Mouse (Mus musculus) liver, embryonic 11.5 days (tissue): ENCODE measurements around the gene Kcne1. TPM values are rescaled to one million over a fixed set of nuclear protein-coding genes. Genes with fewer than 3 reads are reported as not detected.

Source experiments
- ATAC-seq: fragments of 200-750 bp; cut with Nextera tagmentation; replicated peaks from 2 replicates; pipeline ENCODE4 v1.8.0; 2017; ENCODE audit warnings: moderate number of reproducible peaks, mild to moderate bottlenecking, moderate TSS enrichment, moderate library complexity; ENCODE audit not compliant: low FRiP score
- DNase-seq: peaks from one replicate; pipeline ENCODE4 v3.0.0-alpha.2; 2017; ENCODE audit warnings: low spot score
- H3K27ac ChIP-seq: fragments of 300-500 bp; sonication (generic); 2 replicates; pipeline ENCODE4 v1.5.1; 2014; ENCODE audit warnings: mild to moderate bottlenecking, low read depth, low read length, control low read depth
- H3K27me3 ChIP-seq: fragments of 300-500 bp; sonication (generic); replicated peaks from 2 replicates; pipeline ENCODE4 v1.6.1; 2014; ENCODE audit warnings: low read length, mixed read lengths; ENCODE audit not compliant: control insufficient read depth, insufficient read depth
- H3K36me3 ChIP-seq: fragments of 300-500 bp; sonication (generic); 2 replicates; pipeline ENCODE4 v1.6.1; 2014; ENCODE audit warnings: mild to moderate bottlenecking, low read length, moderate library complexity, mixed read lengths; ENCODE audit not compliant: control insufficient read depth, insufficient read depth
- H3K4me1 ChIP-seq: fragments of 300-500 bp; sonication (generic); replicated peaks from 2 replicates; pipeline ENCODE4 v1.6.1; 2014; ENCODE audit warnings: low read length, mixed read lengths; ENCODE audit not compliant: control insufficient read depth, insufficient read depth
- H3K4me2 ChIP-seq: fragments of 300-500 bp; sonication (generic); 2 replicates; pipeline ENCODE4 v1.6.1; 2014; ENCODE audit warnings: mild to moderate bottlenecking, control low read depth, moderate library complexity
- H3K4me3 ChIP-seq: fragments of 300-500 bp; sonication (generic); 2 replicates; pipeline ENCODE4 v1.5.1; 2014; ENCODE audit warnings: low read depth, low read length, control low read depth
- H3K9ac ChIP-seq: fragments of 300-500 bp; sonication (generic); 2 replicates; pipeline ENCODE4 v1.6.1; 2014; ENCODE audit warnings: low read depth, low read length, control low read depth
- H3K9me3 ChIP-seq: fragments of 300-500 bp; sonication (generic); 2 replicates; pipeline ENCODE4 v1.6.1; 2016; ENCODE audit warnings: low read length, inconsistent platforms, mixed read lengths; ENCODE audit not compliant: control insufficient read depth
- WGBS: fragments of 180-500 bp; shearing (Covaris S2); extraction: QIAGEN DNeasy Blood & Tissue Kit; methylation state at CpG from one replicate; pipeline ENCODE4 v1.1.7; 2014; 5-methylcytosine and 5-hydroxymethylcytosine counted together
- polyA plus RNA-seq: library from polyadenylated mRNA; unstranded; fragments of >200 nt; fragmentation: Nextera tagmentation; extraction: Ambion mirVana; gene quantifications from 2 replicates; pipeline ENCODE4 v1.2.1, GENCODE M21; 2014

Gene Kcne1
- polyA plus RNA-seq, 1 experiment from 2014 or later = not detected

DNA sequence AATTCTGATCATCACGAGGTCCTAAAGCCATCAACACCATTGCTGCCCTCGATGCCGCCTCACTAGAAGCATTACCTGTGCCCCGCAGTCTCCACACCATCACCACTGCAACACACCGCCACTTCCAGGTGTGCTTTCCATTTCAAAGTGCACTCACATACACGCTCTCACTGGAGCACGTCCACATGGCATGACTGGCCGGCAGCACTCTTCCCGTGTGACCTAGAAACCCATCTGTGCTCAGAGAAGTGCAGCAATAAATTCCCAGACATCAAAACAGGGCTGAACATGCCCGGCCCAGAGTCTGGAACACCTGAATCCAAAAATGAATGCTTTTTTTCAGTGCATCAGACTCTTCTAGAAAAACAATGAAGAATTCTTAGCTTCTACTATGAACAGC, 31.4 kb downstream of the Kcne1 start:
- H3K9me3 ChIP-seq = no peaks in the 10 kb centered on the region
- H3K4me1 ChIP-seq = peaks cover 8% of the 10 kb centered on the region; the same call in 1 of the 2 replicates
- H3K4me2 ChIP-seq = no peak overlapping the region
- H3K27ac ChIP-seq = no peak overlapping the region
- WGBS = 86% methylated on average over 10 of the region's 10 CpGs
- no peak overlapping the region for H3K9ac ChIP-seq
- no peak overlapping the region for H3K4me3 ChIP-seq
- H3K36me3 ChIP-seq = no peaks in the 10 kb centered on the region
- ATAC-seq = no peak
- DNase-seq = no peak
- no peaks in the 10 kb centered on the region for H3K27me3 ChIP-seq

DNA sequence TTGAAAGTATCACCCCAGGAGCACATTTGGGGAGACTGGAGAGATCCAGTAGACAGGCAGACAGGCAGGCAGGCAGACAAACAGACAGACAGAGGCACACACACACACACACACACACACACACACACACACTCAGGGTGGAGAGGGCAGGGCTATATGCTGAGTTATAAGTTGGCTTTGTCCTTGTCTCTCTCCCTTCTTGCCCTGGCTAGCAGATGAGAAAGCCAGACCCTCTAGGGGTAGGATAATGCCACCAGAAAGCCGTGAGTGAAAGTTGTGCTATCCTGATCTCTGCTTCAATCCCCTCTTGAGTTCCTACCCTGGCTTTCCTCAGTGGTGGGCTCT, 34.2 kb downstream of the Kcne1 start:
- ATAC-seq = no peak
- WGBS = 36% methylated on average over 1 of the region's 1 CpGs
- Histone ChIP-seq H3K4me2 (no peak overlapping the region), H3K27me3 (no peaks in the 10 kb centered on the region), H3K4me1 (peaks cover 3% of the 10 kb centered on the region; the same call in 1 of the 2 replicates), H3K9ac (no peak overlapping the region), H3K27ac (no peak overlapping the region), H3K9me3 (no peaks in the 10 kb centered on the region), H3K4me3 (no peak overlapping the region), H3K36me3 (no peaks in the 10 kb centered on the region)
- DNase-seq = no peak

- Histone ChIP-seq H3K27me3 (no peaks in the 10 kb centered on the region), H3K9ac (no peak overlapping the region), H3K27ac (no peak overlapping the region), H3K4me1 (no peaks in the 10 kb centered on the region), H3K9me3 (no peaks in the 10 kb centered on the region), H3K36me3 (no peaks in the 10 kb centered on the region), H3K4me2 (no peak overlapping the region), H3K4me3 (no peak overlapping the region)
- DNase-seq (no peak), ATAC-seq (no peak)
- 60% methylated on average over 7 of the region's 7 CpGs for WGBS
Observed at GRCm38 (mm10) chr16:92324309-92325061, 34.8 kb downstream of the Kcne1 start.

DNA sequence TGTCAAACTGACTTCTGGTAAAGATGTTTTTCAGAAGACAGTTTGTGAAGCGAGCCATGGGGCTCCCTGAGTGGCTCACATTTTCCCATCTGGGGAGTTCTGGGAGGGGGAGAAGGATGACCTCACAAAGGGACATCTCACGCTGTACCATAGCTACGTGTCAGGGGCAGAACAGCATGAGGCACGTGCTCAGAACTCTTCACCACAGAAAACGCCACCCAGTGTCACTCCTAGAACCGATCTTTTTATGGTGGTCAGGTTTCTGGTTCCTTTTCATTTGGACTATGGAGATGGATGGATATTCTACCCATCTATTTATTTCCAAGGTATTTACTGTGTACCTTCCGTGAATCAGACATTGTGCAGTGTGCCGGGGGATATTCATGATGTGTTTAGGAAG, 37.9 kb downstream of the Kcne1 start, which contains the start of gene Fam243:
Gene Fam243, minus strand, starts transcription at position 101 of the 400 bp plus-strand sequence.
- H3K4me2 ChIP-seq = no peak within 1 kb of the TSS
- no peak within 1 kb of the TSS for H3K27ac ChIP-seq
- no peak within 1 kb of the TSS for H3K9ac ChIP-seq
- no peaks in the 10 kb centered on the region for H3K27me3 ChIP-seq
- no peaks in the 10 kb centered on the region for H3K4me1 ChIP-seq
- ATAC-seq = no peak
- no peak within 1 kb of the TSS for H3K4me3 ChIP-seq
- no peaks in the 10 kb centered on the region for H3K9me3 ChIP-seq
- H3K36me3 ChIP-seq = no peaks in the 10 kb centered on the region
- WGBS = 92% methylated on average over 8 of the region's 8 CpGs
- no peak for DNase-seq

DNA sequence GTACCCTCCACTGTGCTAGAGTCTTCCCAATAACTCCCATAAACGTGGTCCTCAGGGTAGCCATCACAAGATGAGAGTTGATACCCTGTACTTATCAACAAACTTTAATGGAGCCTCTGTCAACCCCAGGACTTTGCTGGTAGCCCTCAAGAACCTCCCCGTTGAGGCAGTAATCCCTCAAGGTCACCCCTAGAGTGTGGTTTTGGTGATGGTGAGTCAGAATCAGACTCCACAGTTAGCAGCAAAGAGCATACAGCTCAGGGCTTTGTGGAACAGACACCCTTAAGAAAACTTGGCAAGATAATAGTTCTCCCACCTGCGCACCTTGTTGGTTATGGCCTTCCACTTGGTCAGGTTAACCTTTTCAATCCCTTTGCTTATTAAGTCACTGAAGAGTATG, 38.9 kb downstream of the Kcne1 start:
- Histone ChIP-seq H3K27ac (no peak overlapping the region), H3K36me3 (no peaks in the 10 kb centered on the region), H3K4me1 (no peaks in the 10 kb centered on the region), H3K4me2 (no peak overlapping the region), H3K4me3 (no peak overlapping the region), H3K27me3 (no peaks in the 10 kb centered on the region), H3K9me3 (no peaks in the 10 kb centered on the region), H3K9ac (no peak overlapping the region)
- ATAC-seq = no peak
- WGBS = 78% methylated on average over 3 of the region's 3 CpGs
- no peak for DNase-seq

DNA sequence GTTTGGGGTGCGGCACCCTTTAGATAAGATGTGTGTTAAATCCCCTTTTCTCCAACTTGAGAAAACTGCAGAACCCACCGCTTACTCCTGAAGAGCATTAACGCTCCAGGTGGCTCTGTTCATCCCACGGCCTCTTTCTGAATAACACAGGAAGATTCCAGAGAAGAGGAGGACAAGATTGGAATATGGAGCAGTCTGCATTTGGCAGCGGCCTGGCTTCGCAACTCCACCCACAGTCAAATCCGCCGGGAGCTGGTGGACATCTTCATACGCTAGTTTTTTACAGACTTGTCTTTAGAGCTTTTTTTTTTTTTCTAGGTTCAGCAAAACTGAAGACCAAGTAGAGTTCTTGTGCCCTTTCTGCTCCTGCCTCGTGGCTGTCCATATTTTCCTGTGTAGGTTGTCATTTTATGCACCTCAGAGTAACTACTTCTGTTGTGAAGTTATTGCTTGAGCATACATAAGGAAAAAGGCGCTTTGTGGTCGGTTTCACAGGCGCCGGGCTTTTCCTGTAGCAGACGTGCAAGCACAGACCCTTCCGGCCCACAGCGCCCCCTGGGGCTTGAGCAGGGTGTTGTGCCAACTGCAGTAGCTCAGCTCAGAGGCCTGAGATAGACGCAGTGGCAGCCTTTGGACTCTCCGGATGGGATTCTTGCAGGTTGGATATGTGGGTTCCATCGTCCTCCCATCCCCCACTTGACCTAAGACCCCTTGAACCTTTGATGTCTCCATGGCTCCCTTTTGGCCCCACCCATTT, 39.7 kb downstream of the Kcne1 start:
- no peak overlapping the region for H3K9ac ChIP-seq
- H3K27ac ChIP-seq = no peak overlapping the region
- no peak overlapping the region for H3K4me2 ChIP-seq
- WGBS = 53% methylated on average over 20 of the region's 20 CpGs
- H3K36me3 ChIP-seq = no peaks in the 10 kb centered on the region
- no peaks in the 10 kb centered on the region for H3K4me1 ChIP-seq
- no peaks in the 10 kb centered on the region for H3K9me3 ChIP-seq
- no peak overlapping the region for H3K4me3 ChIP-seq
- peak; percentile 72 for DNase-seq
- no peaks in the 10 kb centered on the region for H3K27me3 ChIP-seq
- peak; percentile 66 for ATAC-seq

DNA sequence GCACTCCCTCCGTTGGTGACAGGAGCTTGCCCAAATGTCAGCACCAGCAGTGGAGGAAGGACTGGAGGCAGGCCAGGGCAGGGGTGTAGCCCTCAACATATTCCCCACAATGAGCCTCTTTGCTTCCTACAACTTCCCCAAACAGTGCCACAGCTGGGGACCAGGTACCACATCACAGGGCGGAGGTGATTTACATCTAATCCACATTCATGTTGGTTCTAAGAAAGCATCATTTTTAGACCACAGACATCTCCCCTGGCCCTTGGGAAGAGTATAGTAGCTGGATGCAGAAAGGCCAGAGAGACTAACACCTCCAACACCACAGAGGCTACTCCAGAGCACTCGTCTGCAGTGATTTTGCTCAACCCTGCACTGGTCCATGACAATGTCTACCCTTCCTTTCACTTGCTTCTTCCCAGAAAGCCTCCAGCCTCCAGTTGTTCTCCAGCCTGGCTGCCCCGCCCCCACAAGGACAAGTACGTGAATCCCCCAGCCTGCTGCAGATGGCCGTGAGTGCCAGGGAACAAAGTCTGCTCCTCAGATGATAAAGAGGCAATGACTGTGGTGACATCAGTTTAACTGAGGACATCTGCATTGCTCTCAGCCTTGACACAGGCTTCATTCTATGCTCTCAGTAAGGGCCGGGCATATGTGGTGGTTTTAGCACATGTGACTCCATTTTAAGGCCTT, 43.1 kb downstream of the Kcne1 start:
- H3K4me2 ChIP-seq = no peak overlapping the region
- whole genome bisulfite sequencing = 68% methylated on average over 7 of the region's 7 CpGs

GRCm38 (mm10) chr16:92313953-92314741, 45.1 kb downstream of the Kcne1 start:
- Histone ChIP-seq H3K36me3 (peaks cover 4% of the 10 kb centered on the region; the same call in 1 of the 2 replicates), H3K9ac (no peak overlapping the region), H3K27me3 (no peaks in the 10 kb centered on the region), H3K4me2 (no peak overlapping the region), H3K4me1 (no peaks in the 10 kb centered on the region), H3K4me3 (no peak overlapping the region), H3K27ac (no peak overlapping the region), H3K9me3 (no peaks in the 10 kb centered on the region)
- DNase-seq = peak; percentile 52
- WGBS = 51% methylated on average over 13 of the region's 13 CpGs
- peak; percentile 48 for ATAC-seq

More for the DNA sequence above, 43.1 kb downstream of the Kcne1 start:
- H3K4me3 ChIP-seq = no peak overlapping the region
- no peak for ATAC-seq
- H3K36me3 ChIP-seq = no peaks in the 10 kb centered on the region; the same call in 1 of the 2 replicates
- DNase-seq = no peak
- no peaks in the 10 kb centered on the region for H3K4me1 ChIP-seq
- H3K9me3 ChIP-seq = no peaks in the 10 kb centered on the region
- no peak overlapping the region for H3K9ac ChIP-seq
- no peak overlapping the region for H3K27ac ChIP-seq
- H3K27me3 ChIP-seq = no peaks in the 10 kb centered on the region
